Mouse (Mus musculus) forebrain, embryonic 12.5 days (tissue): ENCODE data around the gene 1700028K03Rik. TPM values are rescaled to one million over a fixed set of nuclear protein-coding genes. Genes with fewer than 3 reads are reported as not detected.

Experiments
- ATAC-seq: fragments of 200-750 bp; cut with Nextera tagmentation; 2 replicates; pipeline ENCODE4 v1.8.0; 2017; ENCODE audit warnings: moderate TSS enrichment; ENCODE audit not compliant: low FRiP score
- H3K27ac ChIP-seq: fragments of 300-500 bp; sonication (generic); 2 replicates; pipeline ENCODE4 v1.5.1; 2016; ENCODE audit warnings: mild to moderate bottlenecking
- H3K27me3 ChIP-seq: fragments of 300-500 bp; sonication (generic); 2 replicates; pipeline ENCODE4 v1.6.1; 2016; ENCODE audit warnings: mild to moderate bottlenecking
- H3K36me3 ChIP-seq: fragments of 300-500 bp; sonication (generic); replicated peaks from 2 replicates; pipeline ENCODE4 v1.6.1; 2016; ENCODE audit warnings: mild to moderate bottlenecking
- H3K4me1 ChIP-seq: fragments of 300-500 bp; sonication (generic); 2 replicates; pipeline ENCODE4 v1.6.1; 2016
- H3K4me2 ChIP-seq: fragments of 300-500 bp; sonication (generic); 2 replicates; pipeline ENCODE4 v1.6.1; 2016; ENCODE audit warnings: mild to moderate bottlenecking, moderate library complexity
- H3K4me3 ChIP-seq: fragments of 300-500 bp; sonication (generic); replicated peaks from 2 replicates; pipeline ENCODE4 v1.5.1; 2016; ENCODE audit warnings: mild to moderate bottlenecking
- H3K9ac ChIP-seq: fragments of 300-500 bp; sonication (generic); 2 replicates; pipeline ENCODE4 v1.6.1; 2016; ENCODE audit warnings: mild to moderate bottlenecking
- H3K9me3 ChIP-seq: fragments of 300-500 bp; sonication (generic); 2 replicates; pipeline ENCODE4 v1.6.1; 2016
- WGBS: fragments of 180-500 bp; shearing (Covaris S2); methylation state at CpG from one replicate; pipeline ENCODE4 v1.1.7; 2016; 5-methylcytosine and 5-hydroxymethylcytosine counted together
- polyA plus RNA-seq: library from polyadenylated mRNA; unstranded; fragments of >200 nt; fragmentation: Nextera tagmentation; extraction: Ambion mirVana; gene quantifications from 2 replicates; pipeline ENCODE4 v1.2.1, GENCODE M21; 2016

The 1700028K03Rik gene
- polyA plus RNA-seq, 1 experiment from 2014 or later: 0.06 TPM

DNA sequence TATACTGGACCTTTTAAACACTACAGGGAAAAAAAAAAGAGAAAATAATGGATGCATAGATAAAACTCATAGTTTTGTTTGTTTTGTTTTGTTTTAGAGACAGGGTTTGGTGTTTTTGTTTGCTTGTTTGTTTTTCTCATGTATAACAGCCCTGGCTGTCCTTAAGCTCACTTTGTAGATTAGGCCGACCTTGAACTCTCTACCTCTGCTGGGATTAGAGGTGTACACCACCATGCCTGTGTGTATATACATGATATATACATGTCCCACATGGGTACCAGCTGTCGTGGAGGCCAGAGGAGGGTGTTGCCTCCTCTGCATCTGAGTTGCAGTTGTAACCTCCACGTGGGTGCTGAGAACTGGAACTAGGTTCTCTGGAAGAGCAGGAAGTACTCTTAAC is 13.9 kb downstream of the 1700028K03Rik start:
- Histone ChIP-seq H3K27ac (no peak overlapping the region), H3K9ac (no peak overlapping the region), H3K4me1 (no peaks in the 10 kb centered on the region), H3K36me3 (peaks cover 18% of the 10 kb centered on the region; the same call in 1 of the 2 replicates), H3K9me3 (no peaks in the 10 kb centered on the region), H3K27me3 (no peaks in the 10 kb centered on the region), H3K4me2 (no peak overlapping the region), H3K4me3 (no peak overlapping the region)
- WGBS: 93% methylated on average over 3 of the region's 3 CpGs
- ATAC-seq: no peak

DNA sequence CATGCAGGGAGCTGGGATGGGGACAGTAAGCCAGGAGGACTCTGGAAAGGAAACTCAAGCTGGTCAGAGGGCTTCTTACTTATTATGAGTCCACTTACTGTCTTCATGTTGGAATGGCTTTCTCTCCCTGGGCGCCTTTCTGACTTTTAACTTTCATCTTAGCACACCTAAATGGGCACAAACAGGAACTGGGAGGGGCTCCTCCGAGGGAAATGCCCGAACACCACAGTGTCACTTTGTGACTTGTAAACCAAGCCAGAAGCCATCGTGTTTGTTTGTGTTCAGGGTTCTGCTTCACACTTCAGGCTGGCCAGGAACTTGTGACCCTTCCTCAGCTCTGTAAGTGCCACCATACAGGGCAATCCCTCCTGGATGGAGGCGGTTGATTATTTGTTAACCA is 19.8 kb downstream of the 1700028K03Rik start:
- no peak for ATAC-seq
- Histone ChIP-seq H3K27ac (no peak overlapping the region), H3K9me3 (no peaks in the 10 kb centered on the region), H3K36me3 (peaks cover 30% of the 10 kb centered on the region), H3K9ac (no peak overlapping the region), H3K4me3 (no peak overlapping the region), H3K4me2 (no peak overlapping the region), H3K27me3 (no peaks in the 10 kb centered on the region), H3K4me1 (no peaks in the 10 kb centered on the region)
- WGBS: 93% methylated on average over 5 of the region's 5 CpGs

DNA sequence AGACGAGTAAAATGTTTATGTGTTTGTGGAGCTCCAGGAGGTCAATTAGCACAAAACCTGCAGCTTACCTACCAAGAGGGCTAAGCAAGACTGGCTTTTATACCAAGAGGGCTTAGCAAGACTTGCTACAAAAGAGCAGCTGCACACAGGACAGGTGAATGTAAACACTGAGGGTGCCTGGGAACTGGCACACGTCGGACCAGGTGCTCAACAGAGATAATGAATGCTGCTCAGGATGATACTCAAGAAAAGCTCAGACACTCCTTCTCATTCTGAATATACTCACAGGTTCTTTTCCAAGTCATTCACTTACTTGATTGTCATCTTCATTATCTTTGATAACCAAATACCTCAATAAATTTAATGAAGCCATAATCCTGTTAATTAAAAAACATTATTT is 22.5 kb downstream of the 1700028K03Rik start:
- WGBS: 89% methylated on average over 3 of the region's 3 CpGs
- ATAC-seq: no peak
- Histone ChIP-seq H3K27me3 (no peaks in the 10 kb centered on the region), H3K4me3 (no peak overlapping the region), H3K4me1 (no peaks in the 10 kb centered on the region), H3K27ac (no peak overlapping the region), H3K9me3 (no peaks in the 10 kb centered on the region), H3K9ac (no peak overlapping the region), H3K36me3 (peaks cover 30% of the 10 kb centered on the region; the same call in 1 of the 2 replicates), H3K4me2 (no peak overlapping the region)

DNA sequence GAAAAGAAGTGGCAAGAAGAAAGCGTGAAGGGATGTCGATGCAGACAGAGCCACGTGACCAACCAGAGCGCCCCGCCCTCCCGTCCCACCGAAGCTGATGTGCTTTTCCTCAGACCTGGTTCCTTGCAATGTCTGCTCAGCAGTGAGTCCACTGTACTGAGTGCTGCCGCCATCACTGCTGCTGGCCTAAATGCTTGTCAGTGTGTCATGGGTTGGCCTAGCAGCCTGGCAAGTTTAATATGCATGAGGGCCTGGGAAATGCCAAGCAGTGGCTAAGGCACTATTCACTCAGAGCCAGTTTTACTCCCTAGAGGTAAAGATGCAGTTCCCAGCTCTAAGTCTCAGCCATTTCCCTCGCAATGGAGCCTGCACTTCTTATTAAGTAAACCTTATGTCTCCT is 34.6 kb downstream of the 1700028K03Rik start:
- H3K4me2 ChIP-seq: no peak overlapping the region
- peaks cover 39% of the 10 kb centered on the region for H3K36me3 ChIP-seq
- no peaks in the 10 kb centered on the region for H3K27me3 ChIP-seq
- no peak for ATAC-seq
- no peaks in the 10 kb centered on the region for H3K4me1 ChIP-seq
- H3K27ac ChIP-seq: no peak overlapping the region
- H3K9me3 ChIP-seq: no peaks in the 10 kb centered on the region
- WGBS: 91% methylated on average over 9 of the region's 9 CpGs
- no peak overlapping the region for H3K4me3 ChIP-seq
- H3K9ac ChIP-seq: no peak overlapping the region

DNA sequence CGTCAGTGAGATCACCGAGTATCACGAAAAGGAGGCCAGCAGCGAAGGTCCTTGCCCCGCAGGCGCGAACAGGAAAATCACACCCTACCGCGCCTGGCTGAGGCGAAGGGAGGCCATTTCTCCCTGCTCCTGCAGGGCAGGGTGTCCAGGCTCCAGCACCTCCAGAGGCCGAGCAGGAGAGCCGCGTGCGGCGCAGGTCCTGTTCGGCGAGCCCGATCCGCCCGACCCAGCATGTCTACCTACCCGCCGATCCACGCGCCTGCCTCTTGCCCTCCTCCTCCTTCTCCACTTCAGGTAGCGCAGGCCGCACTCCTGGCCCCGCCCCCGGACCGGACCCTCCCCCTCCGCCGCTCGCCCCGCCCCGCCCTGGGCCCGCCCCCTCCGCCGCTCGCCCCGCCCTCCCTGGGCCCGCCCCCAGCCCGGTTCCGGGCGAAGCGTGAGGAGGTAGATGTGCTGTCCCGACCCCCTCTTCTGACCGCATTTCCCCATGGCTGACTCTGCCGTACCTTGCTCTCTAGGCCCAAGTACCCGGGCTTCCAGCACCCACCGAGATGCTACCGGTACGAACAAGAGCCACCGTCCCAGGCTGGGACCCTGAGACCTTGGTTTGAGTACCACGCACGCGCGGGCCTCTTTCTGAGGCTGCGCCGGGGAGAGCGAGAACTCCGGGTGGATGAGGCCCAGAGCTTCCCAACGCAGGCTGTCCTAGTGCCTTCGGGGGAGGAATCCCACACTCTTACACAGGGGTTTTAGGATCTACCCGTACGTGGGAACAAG is 63.0 kb downstream of the 1700028K03Rik start, which contains the start of the genes Rpap2 and Glmn:
TSS of gene Rpap2 (plus strand) at position 73 of the 777 bp plus-strand sequence.
TSS of gene Glmn (minus strand) at position 588 of the 777 bp plus-strand sequence.
- H3K4me1 ChIP-seq: peaks cover 10% of the 10 kb centered on the region; the same call in 1 of the 2 replicates
- H3K27ac ChIP-seq: peak within 1 kb of the TSS; percentile 77
- peak within 1 kb of the TSS; percentile 69 for H3K4me2 ChIP-seq
- H3K9me3 ChIP-seq: no peaks in the 10 kb centered on the region
- peak; percentile 96 for ATAC-seq
- WGBS: under 1% methylated on average over 46 of the region's 64 CpGs
- peak within 1 kb of the TSS; percentile 74 for H3K4me3 ChIP-seq
- peak within 1 kb of the TSS; percentile 70 for H3K9ac ChIP-seq
- H3K27me3 ChIP-seq: no peaks in the 10 kb centered on the region
- H3K36me3 ChIP-seq: peaks cover 12% of the 10 kb centered on the region

DNA sequence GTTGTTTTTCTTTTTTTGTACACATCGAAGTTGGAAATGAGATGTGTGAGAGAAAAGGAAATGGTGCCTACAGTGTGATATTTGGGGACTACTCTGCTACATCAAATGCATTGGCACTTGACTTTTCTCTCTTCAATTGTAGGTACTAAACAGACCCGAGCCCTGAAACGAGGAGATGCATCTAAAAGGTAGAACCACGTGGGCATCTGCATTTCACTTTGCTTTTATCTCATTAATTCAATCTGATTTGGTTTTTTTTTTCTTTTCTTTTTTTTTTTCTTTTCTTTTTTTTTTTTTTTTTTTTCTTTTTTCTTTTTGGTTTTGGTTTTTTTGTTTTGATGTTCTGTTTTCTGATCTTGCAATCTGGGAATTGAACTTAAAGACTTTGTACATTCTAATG is 63.9 kb downstream of the 1700028K03Rik start:
- Histone ChIP-seq H3K27ac (no peak overlapping the region), H3K9ac (peak overlapping the region; percentile 70), H3K36me3 (peaks cover 17% of the 10 kb centered on the region), H3K4me1 (peaks cover 10% of the 10 kb centered on the region; the same call in 1 of the 2 replicates), H3K4me2 (peak overlapping the region; percentile 69), H3K4me3 (peak overlapping the region; percentile 74), H3K27me3 (no peaks in the 10 kb centered on the region), H3K9me3 (no peaks in the 10 kb centered on the region)
- no peak for ATAC-seq
- 20% methylated on average over 4 of the region's 4 CpGs for WGBS

Other genes with a start within 250 kb of the 1700028K03Rik start
- gene Tgfbr3, start 245.1 kb upstream of the 1700028K03Rik start, polyA plus RNA-seq: 4.0 and 5.7 TPM in 2 replicates
- gene Brdt, start 203.6 kb upstream of the 1700028K03Rik start, polyA plus RNA-seq: 1.4 TPM in 2 replicates
- gene Ephx4, start 132.0 kb upstream of the 1700028K03Rik start, polyA plus RNA-seq: 0.56 and 0.98 TPM in 2 replicates
- gene Lpcat2b, start 103.2 kb upstream of the 1700028K03Rik start, polyA plus RNA-seq: not detected in 2 replicates
- gene Btbd8, start 96.7 kb upstream of the 1700028K03Rik start, polyA plus RNA-seq: 10.9 and 13.2 TPM in 2 replicates
- 0.32 and 0.49 TPM in 2 replicates for gene Gm42669, start 27.1 kb upstream of the 1700028K03Rik start, polyA plus RNA-seq
- 18.2 and 20.9 TPM in 2 replicates for gene Rpap2, start 62.7 kb downstream of the 1700028K03Rik start, polyA plus RNA-seq
- 31.2 and 34.3 TPM in 2 replicates for gene Glmn, start 63.2 kb downstream of the 1700028K03Rik start, polyA plus RNA-seq
- gene Gfi1, start 191.3 kb downstream of the 1700028K03Rik start, polyA plus RNA-seq: 0.09 TPM in 1 of 2 replicates, not detected in the other